Mouse (Mus musculus) adrenal gland, postnatal 4 days (tissue): ENCODE results near the gene Spsb3. TPM values are rescaled to one million over a fixed set of nuclear protein-coding genes. Genes with fewer than 3 reads are reported as not detected.

Experiments used
- DNase-seq, 2 experiments: peaks; one replicate each; pipeline ENCODE4 v3.0.0; 2021 to 2022; ENCODE audit warnings: low spot score in 2 of 2, mixed read lengths in 2 of 2
- total RNA-seq, 2 experiments: library from RNA; stranded (reverse); gene quantifications; 2 replicates each; pipeline ENCODE4 v1.2.3; 2021

The Spsb3 gene
- total RNA-seq, 2 experiments from 2014 or later = 35.5 to 37.8 TPM

DNA sequence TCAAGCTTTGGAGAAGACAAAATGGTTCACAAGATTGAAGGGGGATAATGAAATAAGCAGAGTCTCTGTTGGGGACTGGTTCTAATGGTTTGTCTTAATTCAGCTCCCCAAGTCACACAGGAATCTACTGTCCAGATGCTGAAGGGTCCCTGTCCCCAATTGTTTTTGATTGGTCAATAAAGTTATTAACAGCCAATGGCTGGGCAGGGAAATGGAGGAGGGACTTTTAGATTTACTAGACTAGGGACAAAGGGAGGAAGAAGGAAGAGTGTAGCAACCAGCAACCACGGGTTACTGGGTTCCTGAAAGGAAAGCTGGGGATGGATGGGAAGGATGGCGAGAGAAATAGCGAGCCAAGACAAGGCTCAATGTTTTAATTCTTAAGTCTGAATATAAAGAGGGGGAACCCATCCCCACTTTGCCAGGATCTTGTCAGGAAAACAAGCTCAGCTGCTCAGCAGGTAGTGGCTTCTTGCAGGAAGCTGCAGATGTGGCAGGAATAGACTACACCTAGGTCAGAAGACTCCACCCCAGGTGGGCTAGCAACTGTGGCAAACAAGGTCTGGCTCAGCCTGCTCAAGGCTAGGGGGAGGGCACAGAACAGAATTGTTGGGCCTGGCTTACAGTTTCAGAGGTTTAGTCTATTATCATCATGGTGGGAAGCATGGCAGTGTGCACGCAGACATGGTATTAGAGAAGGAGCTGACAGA lies 12.6 kb upstream of the Spsb3 start:
- no peak for DNase-seq

DNA sequence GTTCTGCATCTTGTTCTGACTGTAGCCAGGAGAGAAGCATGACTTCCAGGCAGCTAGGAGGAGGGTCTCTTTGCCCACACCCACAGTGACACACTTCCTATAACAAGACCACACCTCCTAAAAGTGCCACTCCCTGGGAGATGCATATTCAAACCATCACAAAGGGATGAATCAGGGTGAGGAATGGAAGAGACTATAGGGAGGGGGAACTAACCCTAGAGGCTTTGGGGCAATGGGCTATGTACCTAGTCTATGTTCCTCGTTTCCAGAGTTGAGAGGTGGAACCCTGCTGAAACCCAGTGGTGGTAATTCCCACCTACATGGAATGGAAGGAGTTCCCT lies 12.1 kb upstream of the Spsb3 start:
- DNase-seq = no peak

DNA sequence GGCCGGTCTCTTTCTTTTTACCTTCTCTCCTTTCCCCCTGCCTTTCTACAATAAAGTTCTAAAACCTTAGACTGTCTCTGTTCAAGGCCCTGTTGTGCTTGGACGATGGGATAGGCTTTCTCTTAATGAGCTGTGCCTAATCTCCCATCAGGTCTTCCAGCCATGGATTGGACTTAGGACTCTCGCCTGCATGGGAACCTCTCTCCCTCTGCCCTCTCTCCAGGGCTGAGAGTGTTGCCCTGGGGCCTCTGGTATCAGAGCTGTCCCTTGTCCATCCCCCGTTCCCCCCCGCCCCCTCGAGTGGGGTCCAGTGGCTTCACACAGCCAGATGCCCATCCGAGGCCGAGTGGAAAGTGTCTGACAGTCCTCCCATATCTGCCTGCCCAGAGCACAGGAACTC lies 11.5 kb upstream of the Spsb3 start:
- no peak for DNase-seq

DNA sequence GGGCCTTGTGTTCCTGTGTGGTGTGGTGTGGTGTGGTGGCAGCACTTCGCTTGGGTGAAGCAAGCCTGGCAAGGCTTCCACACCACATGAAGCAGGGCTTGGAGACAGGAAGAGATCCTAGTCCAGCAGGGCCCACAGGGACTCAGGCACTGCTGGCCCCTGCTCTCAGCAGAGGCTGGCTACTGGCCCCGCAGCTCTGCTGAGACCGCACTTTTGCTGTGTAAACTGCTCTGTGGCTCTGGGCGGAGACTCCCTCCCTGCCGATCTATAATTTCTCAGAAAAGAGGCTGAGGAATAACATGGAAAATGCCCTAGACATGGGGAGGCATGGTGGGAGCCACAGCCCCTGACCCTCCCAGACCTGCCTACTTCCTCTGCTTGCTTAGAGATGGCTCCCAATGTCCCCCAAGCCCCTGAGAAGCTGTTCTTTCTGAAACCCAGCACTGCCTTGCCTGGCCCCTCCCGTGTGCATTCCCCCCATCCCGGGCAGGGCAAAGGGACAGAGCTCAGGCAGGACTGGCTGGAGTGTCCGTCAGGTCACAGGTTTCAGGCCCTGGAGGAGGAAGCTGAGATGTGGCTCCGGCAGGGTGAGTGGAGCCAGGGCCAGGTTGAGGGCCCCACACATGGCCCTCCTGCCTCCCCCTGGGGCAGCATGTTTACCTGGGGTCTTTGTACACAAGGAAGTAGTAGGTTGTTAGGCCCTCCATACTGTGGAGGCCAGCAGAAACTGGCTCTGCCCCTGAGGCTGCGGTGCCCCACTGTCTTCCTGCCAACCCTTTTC lies 8.9 kb upstream of the Spsb3 start:
- DNase-seq = no peak

DNA sequence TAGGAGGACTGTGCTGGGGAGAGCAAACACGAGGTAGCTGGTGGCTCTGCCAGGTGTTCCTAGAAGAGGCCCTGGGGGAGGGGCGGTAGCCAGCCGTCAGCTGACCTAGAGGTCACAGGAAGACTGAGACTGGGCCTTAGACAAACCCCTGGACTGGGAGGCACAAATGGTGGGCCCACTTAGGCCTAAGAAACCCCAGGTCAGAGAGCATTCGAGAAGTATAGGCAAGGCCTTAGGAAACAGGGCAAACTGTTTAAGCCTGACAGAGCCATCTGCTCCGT lies 8.4 kb upstream of the Spsb3 start:
- no peak for DNase-seq

DNA sequence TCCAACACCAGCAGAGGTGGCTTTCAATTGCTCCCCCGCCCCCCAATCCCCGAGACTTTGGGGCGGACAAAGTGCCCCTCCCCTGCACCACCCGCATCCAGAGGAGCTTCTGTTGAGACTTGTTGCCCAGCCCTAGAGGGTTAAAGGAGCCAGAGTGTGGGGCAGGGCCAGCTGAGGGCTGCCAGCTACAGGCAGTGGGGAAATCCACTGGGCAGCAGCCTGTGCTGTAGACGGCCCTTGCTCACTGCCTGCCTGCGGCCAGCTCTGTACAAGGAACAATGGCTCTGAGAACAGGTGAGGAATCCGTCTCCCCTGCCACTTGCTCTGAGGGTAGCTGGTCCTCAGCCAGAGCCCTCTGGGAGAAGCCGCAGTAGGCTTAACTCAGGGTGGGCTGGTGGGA lies 7.9 kb upstream of the Spsb3 start:
- no peak for DNase-seq

DNA sequence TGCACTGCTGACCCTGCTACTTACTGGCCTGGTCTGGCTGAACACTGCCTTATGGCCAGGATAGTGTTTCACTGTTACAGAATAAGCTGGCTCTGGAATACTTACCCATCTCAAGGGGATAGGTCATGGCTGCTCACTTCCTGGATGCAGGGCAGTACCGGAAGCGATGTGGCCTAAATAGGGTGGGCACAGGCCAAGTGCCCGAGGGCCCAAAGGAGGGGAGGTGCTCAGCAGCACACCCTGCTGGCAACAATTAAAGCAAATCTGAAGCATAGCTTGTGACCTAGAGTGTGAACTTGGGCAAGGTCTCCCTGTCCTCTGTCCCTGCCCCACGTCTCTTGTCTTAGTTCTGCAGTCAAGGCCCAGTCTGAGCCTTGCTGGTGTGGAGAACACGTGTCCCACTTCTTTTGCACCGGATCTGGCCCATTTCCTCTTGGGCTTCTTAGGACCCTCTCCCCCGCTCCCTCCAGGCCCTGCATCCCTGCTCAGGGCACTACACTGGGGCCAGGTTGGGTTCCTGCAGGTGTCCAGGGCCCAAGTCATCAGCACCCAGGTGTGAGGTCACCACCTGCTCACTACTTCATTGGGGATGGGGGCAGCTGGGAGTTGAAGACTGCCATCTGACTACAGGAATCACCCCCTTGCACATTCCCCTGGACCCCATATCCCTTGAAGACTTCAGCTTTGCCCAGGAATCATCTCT lies 4.6 kb upstream of the Spsb3 start:
- DNase-seq = no peak

DNA sequence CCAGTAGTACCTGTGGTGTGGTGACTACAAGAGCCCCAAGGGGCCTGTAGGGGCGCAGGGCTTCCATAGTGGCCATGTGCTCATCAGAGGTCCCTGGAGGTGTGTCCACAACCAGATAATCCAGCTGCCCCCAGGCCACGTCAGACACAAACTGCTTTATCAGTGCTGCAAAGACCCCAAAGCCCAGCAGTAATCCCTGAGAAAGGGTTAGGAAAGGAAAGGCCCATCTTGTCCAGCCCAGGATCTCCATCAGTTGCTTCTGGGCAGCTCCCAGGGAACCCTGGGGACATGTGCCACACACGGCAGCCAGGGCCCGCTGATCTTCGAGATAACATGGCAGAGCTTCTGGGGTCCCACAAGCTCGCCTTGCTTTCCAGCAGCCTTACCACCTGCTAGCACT lies 2.1 kb upstream of the Spsb3 start:
- no peak for DNase-seq

DNA sequence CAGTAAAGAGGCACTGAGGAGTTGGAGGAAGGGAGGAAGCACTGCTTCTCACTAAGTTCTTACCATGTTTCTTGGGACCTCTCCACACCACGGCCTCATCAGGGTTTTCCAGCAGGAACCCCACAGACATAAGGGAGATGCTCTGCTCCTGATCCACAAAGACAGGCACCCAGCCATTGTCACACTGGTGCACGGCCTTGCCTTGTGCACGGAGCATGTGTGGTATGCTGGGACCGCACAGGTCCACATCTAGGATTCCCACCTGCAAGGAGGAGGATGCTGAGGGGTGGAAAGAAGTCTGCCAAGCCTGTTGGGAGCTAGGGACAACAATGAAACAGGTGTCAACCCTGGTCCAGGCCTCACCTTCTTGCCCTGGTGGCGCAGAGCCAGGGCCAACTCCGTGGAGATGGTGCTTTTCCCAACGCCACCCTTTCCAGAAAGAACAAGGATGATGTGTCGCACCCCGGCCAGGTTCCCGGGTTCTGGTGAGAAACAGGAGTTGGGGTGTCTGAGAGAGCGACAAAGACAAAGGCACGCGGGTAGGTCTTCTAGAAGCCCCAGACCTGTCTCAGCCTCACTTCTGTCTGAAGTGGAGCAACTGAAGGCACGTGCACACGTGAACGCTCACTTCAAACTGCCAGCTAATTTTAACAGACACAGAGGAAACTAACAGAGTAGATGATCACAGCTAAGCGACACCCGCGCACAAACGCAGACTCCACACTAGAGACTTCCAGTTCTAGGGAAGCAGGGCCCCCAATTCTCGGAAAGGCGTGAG lies 898 bp upstream of the Spsb3 start:
- no peak for DNase-seq

DNA sequence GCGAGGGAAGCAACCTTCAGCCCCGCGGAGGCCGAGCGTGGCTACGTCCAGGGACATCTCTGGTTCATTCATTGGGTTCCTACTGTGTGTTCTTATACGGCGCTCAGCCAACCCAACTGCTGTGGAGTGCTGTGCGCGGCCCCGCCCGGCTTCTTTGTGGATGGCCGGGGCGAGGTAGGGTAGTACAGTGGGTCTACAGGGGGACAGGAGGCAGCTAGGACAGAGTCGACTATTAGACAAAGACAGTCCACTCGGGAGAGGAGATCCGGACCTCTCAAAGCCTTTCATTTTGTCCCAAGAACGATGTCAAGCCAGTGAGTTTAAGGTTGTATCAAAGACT lies 459 bp downstream of the Spsb3 start:
- no peak for DNase-seq

DNA sequence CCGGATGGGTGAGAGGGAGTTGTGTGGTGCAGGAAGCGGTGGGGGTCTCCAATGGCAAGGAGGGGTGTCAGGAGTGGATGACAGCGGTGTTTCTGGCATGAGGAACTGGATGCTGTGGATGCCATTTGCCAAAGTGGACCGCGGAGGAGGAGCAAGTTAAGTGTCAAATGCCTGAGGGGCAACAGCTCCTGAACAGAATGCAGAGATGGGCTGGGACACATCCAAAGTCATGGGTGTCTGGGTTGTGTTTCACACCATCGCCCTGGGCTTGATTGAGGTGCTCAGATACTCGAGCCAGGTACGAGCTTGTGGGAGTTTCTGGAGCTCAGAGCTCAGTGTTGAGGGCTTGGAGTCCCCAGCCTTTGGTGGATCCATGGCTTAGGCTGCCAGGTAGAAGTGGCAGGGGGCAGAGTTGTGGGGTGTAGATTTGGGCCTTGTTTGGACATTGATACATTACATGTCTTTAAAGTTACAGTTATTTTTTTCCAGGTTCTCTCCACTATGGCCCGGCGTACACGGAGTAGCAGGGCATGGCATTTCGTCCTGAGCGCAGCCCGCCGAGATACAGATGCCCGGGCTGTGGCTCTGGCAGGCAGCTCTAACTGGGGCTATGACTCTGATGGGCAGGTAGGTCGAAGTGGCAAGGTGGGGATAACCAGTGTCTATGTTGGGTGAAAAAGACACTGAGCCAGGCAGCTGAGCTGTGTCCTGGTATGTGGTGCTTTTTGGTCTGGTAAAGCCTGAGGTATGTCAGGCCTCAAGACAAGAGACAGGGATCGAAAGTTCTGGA lies 1.0 kb downstream of the Spsb3 start:
- DNase-seq = no peak

DNA sequence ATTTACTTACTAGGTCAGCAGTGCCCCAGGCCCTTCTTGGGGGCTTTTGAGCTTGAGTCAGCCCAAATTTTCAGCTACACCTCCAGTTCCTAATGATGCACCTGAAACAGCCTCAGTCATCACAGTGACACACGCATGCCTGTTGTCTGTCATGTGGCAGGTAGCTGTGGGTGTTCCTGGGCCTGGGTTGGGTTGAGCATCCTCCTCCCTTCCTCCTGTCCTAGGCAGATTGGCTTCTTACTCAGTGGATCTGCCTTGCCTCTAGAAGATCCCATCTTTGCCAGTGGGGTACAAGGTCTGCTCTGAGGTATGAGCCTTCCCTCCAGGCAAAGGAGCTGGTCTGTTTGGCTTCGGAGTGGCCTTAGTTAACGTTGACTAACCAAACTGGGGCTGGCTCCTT lies 2.4 kb downstream of the Spsb3 start:
- DNase-seq = no peak

DNA sequence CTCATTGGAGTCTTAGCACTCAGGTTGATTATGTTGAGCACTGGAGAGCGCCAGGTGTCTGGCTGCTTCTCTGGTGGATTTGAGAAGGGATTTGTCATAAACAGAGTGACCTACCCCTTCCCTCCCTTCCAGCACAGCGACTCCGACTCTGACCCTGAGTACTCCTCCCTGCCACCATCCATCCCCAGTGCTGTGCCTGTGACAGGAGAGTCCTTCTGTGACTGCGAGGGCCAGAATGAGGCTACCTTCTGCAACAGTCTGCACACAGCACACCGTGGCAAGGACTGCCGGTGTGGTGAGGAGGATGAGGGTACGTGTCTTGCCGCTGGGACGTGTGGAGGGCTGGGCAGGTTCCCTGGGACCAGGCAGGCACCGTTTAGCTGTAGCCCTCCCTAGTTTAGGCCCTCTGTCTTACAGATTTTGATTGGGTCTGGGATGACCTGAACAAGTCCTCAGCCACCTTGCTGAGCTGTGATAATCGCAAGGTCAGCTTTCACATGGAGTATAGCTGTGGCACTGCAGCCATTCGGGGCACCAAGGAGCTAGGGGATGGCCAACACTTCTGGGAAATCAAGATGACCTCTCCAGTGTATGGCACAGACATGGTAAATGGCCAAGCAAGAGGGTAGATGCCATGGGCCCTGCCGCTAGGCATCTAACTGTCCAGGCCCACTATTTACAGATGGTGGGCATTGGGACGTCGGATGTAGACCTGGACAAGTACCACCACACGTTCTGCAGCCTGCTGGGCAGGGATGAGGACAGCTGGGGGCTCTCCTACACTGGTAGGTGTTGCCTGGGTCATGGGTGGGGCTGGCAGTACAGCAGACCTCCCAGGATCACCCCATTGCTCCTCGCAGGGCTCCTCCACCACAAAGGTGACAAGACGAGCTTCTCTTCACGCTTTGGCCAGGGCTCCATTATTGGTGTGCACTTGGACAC lies 4.0 kb downstream of the Spsb3 start:
- DNase-seq = no peak

DNA sequence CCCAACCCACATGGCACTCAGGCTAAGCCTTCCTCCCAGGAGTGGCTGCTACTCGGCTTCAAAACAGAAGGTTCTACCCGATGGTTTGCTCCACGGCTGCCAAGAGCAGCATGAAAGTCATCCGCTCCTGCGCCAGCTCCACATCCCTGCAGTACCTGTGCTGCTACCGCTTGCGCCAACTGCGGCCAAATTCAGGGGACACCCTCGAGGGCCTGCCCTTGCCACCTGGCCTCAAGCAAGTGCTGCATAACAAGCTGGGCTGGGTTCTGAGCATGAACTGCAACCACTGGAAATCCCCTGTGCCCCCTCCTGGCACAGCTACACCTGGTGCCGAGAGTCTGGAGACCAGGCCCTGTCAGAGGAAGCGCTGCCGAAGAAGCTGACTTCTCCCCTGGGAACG lies 4.9 kb downstream of the Spsb3 start:
- DNase-seq = no peak

DNA sequence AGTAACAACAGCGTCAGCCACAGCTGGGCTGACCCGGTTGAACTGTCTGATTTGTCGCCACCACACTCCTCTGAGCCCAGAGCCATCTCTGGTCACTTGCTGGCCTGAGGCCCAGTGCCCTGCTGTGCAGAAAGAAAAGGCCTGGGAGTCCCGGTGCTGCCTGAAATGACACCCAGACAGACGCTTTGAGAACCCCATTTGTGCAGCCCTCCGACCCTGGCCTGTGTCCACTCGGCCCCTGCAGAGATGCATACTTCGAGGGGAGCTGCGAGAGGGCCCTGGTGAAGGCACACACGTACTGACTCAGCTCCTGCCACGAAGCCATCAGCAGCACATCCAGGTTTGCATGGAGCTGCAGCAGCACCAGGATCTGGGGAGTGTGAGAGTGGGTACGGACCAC lies 6.3 kb downstream of the Spsb3 start:
- DNase-seq = no peak

DNA sequence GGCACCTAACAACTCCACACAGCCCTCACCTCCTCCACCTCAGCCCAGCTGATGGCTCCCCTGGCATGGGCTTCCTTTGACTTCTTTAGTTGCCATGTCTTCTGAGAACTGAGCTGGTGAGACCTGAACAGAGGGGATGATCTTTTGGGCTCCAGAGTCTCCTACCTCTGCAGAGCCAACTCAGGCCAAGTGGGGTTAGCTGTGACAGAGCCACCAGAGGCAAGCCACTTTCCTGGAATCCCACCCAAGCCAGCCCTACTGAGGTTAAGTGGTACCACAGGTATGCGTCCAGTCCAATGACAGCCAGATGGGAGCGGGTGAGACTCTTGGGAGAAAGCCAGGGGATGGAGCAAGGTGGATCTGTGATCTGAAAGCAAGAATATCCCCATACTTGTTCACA lies 6.8 kb downstream of the Spsb3 start:
- DNase-seq = no peak

DNA sequence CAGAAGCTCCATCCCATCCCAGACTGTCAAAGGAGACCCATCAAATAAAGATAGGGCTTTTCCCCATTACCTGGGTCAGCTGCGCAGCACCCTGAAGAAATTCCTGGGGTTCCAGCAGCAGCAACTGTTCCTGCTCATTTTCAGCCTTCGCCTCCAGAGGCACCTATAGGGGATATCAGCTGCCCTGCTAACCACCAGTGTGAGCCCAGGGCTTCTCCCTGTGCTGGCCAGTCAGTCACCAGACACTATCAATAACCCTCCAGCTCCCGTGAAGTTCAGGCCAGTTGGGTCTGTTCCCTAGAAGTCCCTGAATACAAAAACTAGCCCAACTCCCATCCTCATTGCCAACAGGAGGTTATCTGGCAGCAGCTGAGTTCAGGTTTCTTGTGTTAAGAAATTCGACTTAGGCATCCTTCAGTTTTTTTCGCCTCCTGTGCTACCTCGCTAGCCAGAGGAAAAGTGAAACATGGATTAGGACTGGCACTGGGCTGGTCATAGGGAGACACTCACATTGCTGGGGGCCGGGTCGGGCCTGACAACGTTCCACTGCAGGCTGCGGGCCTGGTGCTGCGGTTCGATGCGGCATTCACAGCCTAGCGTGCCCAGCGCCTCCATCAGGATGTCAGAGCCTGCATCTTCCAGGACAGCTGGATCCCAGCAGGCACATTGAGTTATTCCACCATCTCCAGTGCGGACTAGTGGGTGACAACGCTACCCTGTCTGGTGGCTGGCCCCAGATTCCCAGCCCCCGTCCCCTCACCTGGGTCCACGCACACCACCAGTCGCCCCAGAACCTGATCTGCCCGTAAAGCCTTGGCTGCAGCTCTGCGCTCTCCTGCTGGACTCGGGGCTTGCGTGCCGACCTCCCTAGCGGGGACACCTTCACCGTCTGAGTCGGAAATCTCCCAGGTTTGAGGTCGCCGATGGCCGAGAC lies 7.9 kb downstream of the Spsb3 start:
- no peak for DNase-seq

DNA sequence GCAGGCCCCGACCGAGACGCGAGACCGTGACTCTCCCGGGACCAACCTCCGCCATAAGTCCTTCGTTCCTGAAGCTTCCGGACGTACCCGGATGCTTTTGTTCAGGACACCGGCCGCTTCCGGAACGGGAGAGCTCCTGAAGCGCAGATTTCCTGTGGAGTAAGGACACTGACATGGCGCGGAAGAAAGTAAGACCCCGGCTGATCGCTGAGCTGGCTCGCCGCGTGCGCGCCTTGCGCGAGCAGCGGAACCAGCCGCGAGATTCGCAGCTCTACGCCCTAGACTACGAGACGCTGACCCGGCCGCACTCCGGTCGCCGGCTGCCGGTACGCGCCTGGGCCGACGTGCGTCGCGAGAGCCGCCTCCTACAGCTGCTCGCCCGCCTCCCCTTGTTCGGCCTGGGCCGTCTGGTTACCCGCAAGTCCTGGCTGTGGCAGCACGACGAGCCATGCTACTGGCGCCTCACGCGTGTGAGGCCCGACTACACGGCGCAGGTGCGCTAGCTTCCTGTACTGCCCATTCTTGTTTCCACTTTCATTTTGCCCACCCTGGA lies 8.6 kb downstream of the Spsb3 start, which contains the start of the genes Eme2 and Mrps34:
Eme2 (minus strand) TSS at position 93 of the 553 bp plus-strand sequence.
Mrps34 (plus strand) TSS at position 122 of the 553 bp plus-strand sequence.
- peak; percentile 56 to 74 for DNase-seq
